Mouse (Mus musculus): Measurements from ENCODE around the gene Gm3072. TPM values are rescaled to one million over a fixed set of nuclear protein-coding genes. Genes with fewer than 3 reads are reported as not detected.
"Not testable (repeated sequence)": the region's sequence is repeated elsewhere in the genome, so short reads cannot be mapped to it uniquely, and the experiment has no call there.

Gm3072 gene
- not detected in 2 replicates for polyA plus RNA-seq (2012; rRNA removed)

- not testable (repeated sequence) for H3K27ac ChIP-seq (ENCODE audit: insufficient read depth, low read depth, low read length); H3K4me1 ChIP-seq (ENCODE audit: control insufficient read depth, insufficient read depth, insufficient read length, low read length); H3K4me3 ChIP-seq (ENCODE audit: low read depth, low read length); H3K36me3 ChIP-seq (ENCODE audit: control insufficient read depth, insufficient read depth, low read length); H3K27me3 ChIP-seq (ENCODE audit: control insufficient read depth, insufficient read depth, low read length)
- 91% methylated on average over 1 of the region's 2 CpGs for whole genome bisulfite sequencing
Observed at GRCm38 (mm10) chr14:41624512-41624911, at the start of gene Gm3072. Gm3072 (minus strand) TSS chr14:41624612.

GRCm38 (mm10) chr14:41648176-41648575, 23.8 kb upstream of the Gm3072 start:
- not testable (repeated sequence) for H3K4me1 ChIP-seq (ENCODE audit: control insufficient read depth, insufficient read depth, insufficient read length, low read length); H3K27ac ChIP-seq (ENCODE audit: insufficient read depth, low read depth, low read length); H3K36me3 ChIP-seq (ENCODE audit: control insufficient read depth, insufficient read depth, low read length); H3K4me3 ChIP-seq (ENCODE audit: low read depth, low read length); H3K27me3 ChIP-seq (ENCODE audit: control insufficient read depth, insufficient read depth, low read length)
- WGBS, result 79% methylated on average over 2 of the region's 2 CpGs

- not testable (repeated sequence) for H3K27me3 ChIP-seq (ENCODE audit: control insufficient read depth, insufficient read depth, low read length); H3K4me3 ChIP-seq (ENCODE audit: low read depth, low read length); H3K4me1 ChIP-seq (ENCODE audit: control insufficient read depth, insufficient read depth, insufficient read length, low read length); H3K36me3 ChIP-seq (ENCODE audit: control insufficient read depth, insufficient read depth, low read length); H3K27ac ChIP-seq (ENCODE audit: insufficient read depth, low read depth, low read length)
- no CpG with 5 or more reads among the region's 1 CpGs for WGBS
Observed at GRCm38 (mm10) chr14:41646387-41646786, 22.0 kb upstream of the Gm3072 start, which contains the start of gene Gm3676. Gm3676 (minus strand) TSS chr14:41646487.

- not testable (repeated sequence) for H3K27me3 ChIP-seq (ENCODE audit: control insufficient read depth, insufficient read depth, low read length); H3K4me3 ChIP-seq (ENCODE audit: low read depth, low read length); H3K27ac ChIP-seq (ENCODE audit: insufficient read depth, low read depth, low read length); H3K4me1 ChIP-seq (ENCODE audit: control insufficient read depth, insufficient read depth, insufficient read length, low read length); H3K36me3 ChIP-seq (ENCODE audit: control insufficient read depth, insufficient read depth, low read length)
- 96% methylated on average over 9 of the region's 11 CpGs for WGBS
Observed at GRCm38 (mm10) chr14:41630144-41630543, 5.7 kb upstream of the Gm3072 start.

GRCm38 (mm10) chr14:41622535-41622934, 1.9 kb downstream of the Gm3072 start:
- not testable (repeated sequence) for H3K4me1 ChIP-seq (ENCODE audit: control insufficient read depth, insufficient read depth, insufficient read length, low read length); H3K27ac ChIP-seq (ENCODE audit: insufficient read depth, low read depth, low read length); H3K27me3 ChIP-seq (ENCODE audit: control insufficient read depth, insufficient read depth, low read length); H3K4me3 ChIP-seq (ENCODE audit: low read depth, low read length); H3K36me3 ChIP-seq (ENCODE audit: control insufficient read depth, insufficient read depth, low read length)
- WGBS, result 89% methylated on average over 5 of the region's 5 CpGs

- H3K4me3 ChIP-seq (ENCODE audit: low read depth, low read length); H3K27me3 ChIP-seq (ENCODE audit: control insufficient read depth, insufficient read depth, low read length); H3K4me1 ChIP-seq (ENCODE audit: control insufficient read depth, insufficient read depth, insufficient read length, low read length); H3K36me3 ChIP-seq (ENCODE audit: control insufficient read depth, insufficient read depth, low read length); H3K27ac ChIP-seq (ENCODE audit: insufficient read depth, low read depth, low read length): not testable (repeated sequence)
- 71% methylated on average over 1 of the region's 1 CpGs for WGBS
Observed at GRCm38 (mm10) chr14:41610690-41611089, 13.7 kb downstream of the Gm3072 start.

- not testable (repeated sequence) for H3K27ac ChIP-seq (ENCODE audit: insufficient read depth, low read depth, low read length); H3K27me3 ChIP-seq (ENCODE audit: control insufficient read depth, insufficient read depth, low read length); H3K36me3 ChIP-seq (ENCODE audit: control insufficient read depth, insufficient read depth, low read length); H3K4me3 ChIP-seq (ENCODE audit: low read depth, low read length); H3K4me1 ChIP-seq (ENCODE audit: control insufficient read depth, insufficient read depth, insufficient read length, low read length)
- WGBS, result 94% methylated on average over 15 of the region's 15 CpGs
Observed at GRCm38 (mm10) chr14:41600935-41601334, 23.5 kb downstream of the Gm3072 start.

- not testable (repeated sequence) for H3K27me3 ChIP-seq (ENCODE audit: control insufficient read depth, insufficient read depth, low read length); H3K4me3 ChIP-seq (ENCODE audit: low read depth, low read length); H3K27ac ChIP-seq (ENCODE audit: insufficient read depth, low read depth, low read length); H3K4me1 ChIP-seq (ENCODE audit: control insufficient read depth, insufficient read depth, insufficient read length, low read length); H3K36me3 ChIP-seq (ENCODE audit: control insufficient read depth, insufficient read depth, low read length)
- WGBS, result 73% methylated on average over 1 of the region's 1 CpGs
Observed at GRCm38 (mm10) chr14:41586346-41586745, 38.1 kb downstream of the Gm3072 start.

GRCm38 (mm10) chr14:41572911-41573310, 51.5 kb downstream of the Gm3072 start, which contains the start of gene 1700049E17Rik2:
1700049E17Rik2 (plus strand) TSS chr14:41573211.
- H3K27me3 ChIP-seq (ENCODE audit: control insufficient read depth, insufficient read depth, low read length); H3K4me1 ChIP-seq (ENCODE audit: control insufficient read depth, insufficient read depth, insufficient read length, low read length); H3K4me3 ChIP-seq (ENCODE audit: low read depth, low read length); H3K27ac ChIP-seq (ENCODE audit: insufficient read depth, low read depth, low read length); H3K36me3 ChIP-seq (ENCODE audit: control insufficient read depth, insufficient read depth, low read length): not testable (repeated sequence)
- no CpG with 5 or more reads among the region's 1 CpGs for WGBS

Other genes with a start within 250 kb of the Gm3072 start
- gene Gm7945, start 238.2 kb downstream of the Gm3072 start, polyA plus RNA-seq (2012; rRNA removed), result not detected in 2 replicates
- not detected in 2 replicates for gene Gm6482, start 216.3 kb downstream of the Gm3072 start, polyA plus RNA-seq (2012; rRNA removed)
- not detected in 2 replicates for gene Gm7954, start 171.1 kb downstream of the Gm3072 start, polyA plus RNA-seq (2012; rRNA removed)
- not detected in 2 replicates for gene Gm3486, start 135.1 kb downstream of the Gm3072 start, polyA plus RNA-seq (2012; rRNA removed)
- gene Gm7970, start 69.0 kb downstream of the Gm3072 start, polyA plus RNA-seq (2012; rRNA removed), result not detected in 2 replicates
- not detected in 2 replicates for gene 1700049E17Rik2, start 51.4 kb downstream of the Gm3072 start, polyA plus RNA-seq (2012; rRNA removed)
- not detected in 2 replicates for gene Gm3676, start 21.9 kb upstream of the Gm3072 start, polyA plus RNA-seq (2012; rRNA removed)
- not detected in 2 replicates for gene Gm8068, start 77.3 kb upstream of the Gm3072 start, polyA plus RNA-seq (2012; rRNA removed)
- not detected in 2 replicates for gene Gm7929, start 126.0 kb upstream of the Gm3072 start, polyA plus RNA-seq (2012; rRNA removed)
- not detected in 2 replicates for gene Gm47189, start 147.8 kb upstream of the Gm3072 start, polyA plus RNA-seq (2012; rRNA removed)

Data from small intestine, adult 2 months (tissue).